Mouse (Mus musculus): ENCODE measurements around the gene Setd5.

The Setd5 gene

GRCm38 (mm10) chr6:113076686-113077516 is at the start of gene Setd5:
Gene Setd5, plus strand, starts transcription at chr6:113077365.
- DNase-seq (ENCODE audit: low spot score in 2 of 2), result peak; percentile 99 to 100

- no peak for DNase-seq (ENCODE audit: low spot score in 2 of 2)
Measured at GRCm38 (mm10) chr6:113027446-113027845, 49.7 kb upstream of the Setd5 start.

GRCm38 (mm10) chr6:113029006-113029405 is 48.2 kb upstream of the Setd5 start:
- no peak for DNase-seq (ENCODE audit: low spot score in 2 of 2)

GRCm38 (mm10) chr6:113030553-113030952 is 46.6 kb upstream of the Setd5 start:
- DNase-seq (ENCODE audit: low spot score in 2 of 2), result no peak

GRCm38 (mm10) chr6:113030970-113031660 is 46.0 kb upstream of the Setd5 start:
- DNase-seq (ENCODE audit: low spot score in 2 of 2), result no peak

- DNase-seq (ENCODE audit: low spot score in 2 of 2), result no peak
Measured at GRCm38 (mm10) chr6:113032121-113032520, 45.0 kb upstream of the Setd5 start.

GRCm38 (mm10) chr6:113033185-113033584 is 44.0 kb upstream of the Setd5 start:
- DNase-seq (ENCODE audit: low spot score in 2 of 2), result no peak

- DNase-seq (ENCODE audit: low spot score in 2 of 2), result no peak
Measured at GRCm38 (mm10) chr6:113034466-113034865, 42.7 kb upstream of the Setd5 start.

GRCm38 (mm10) chr6:113036463-113037175 is 40.5 kb upstream of the Setd5 start:
- no peak for DNase-seq (ENCODE audit: low spot score in 2 of 2)

- DNase-seq (ENCODE audit: low spot score in 2 of 2), result peak; percentile 58 to 77
Measured at GRCm38 (mm10) chr6:113037946-113038734, 39.0 kb upstream of the Setd5 start.

GRCm38 (mm10) chr6:113038735-113039058 is 38.5 kb upstream of the Setd5 start:
- no peak for DNase-seq (ENCODE audit: low spot score in 2 of 2)

GRCm38 (mm10) chr6:113040319-113040718 is 36.8 kb upstream of the Setd5 start:
- DNase-seq (ENCODE audit: low spot score in 2 of 2), result no peak

- no peak for DNase-seq (ENCODE audit: low spot score in 2 of 2)
Measured at GRCm38 (mm10) chr6:113041215-113041990, 35.8 kb upstream of the Setd5 start.

GRCm38 (mm10) chr6:113045575-113045974 is 31.6 kb upstream of the Setd5 start:
- no peak for DNase-seq (ENCODE audit: low spot score in 2 of 2)

- peak; percentile 95 to 97 for DNase-seq (ENCODE audit: low spot score in 2 of 2)
Measured at GRCm38 (mm10) chr6:113046041-113046975, 30.9 kb upstream of the Setd5 start, which contains the start of gene Thumpd3. Gene Thumpd3, plus strand, starts transcription at chr6:113046225.

- peak; percentile 29 to 68 for DNase-seq (ENCODE audit: low spot score in 2 of 2)
Measured at GRCm38 (mm10) chr6:113047016-113047746, 30.0 kb upstream of the Setd5 start.

- no peak for DNase-seq (ENCODE audit: low spot score in 2 of 2)
Measured at GRCm38 (mm10) chr6:113048371-113048770, 28.8 kb upstream of the Setd5 start.

- no peak for DNase-seq (ENCODE audit: low spot score in 2 of 2)
Measured at GRCm38 (mm10) chr6:113049159-113049558, 28.0 kb upstream of the Setd5 start.

- no peak for DNase-seq (ENCODE audit: low spot score in 2 of 2)
Measured at GRCm38 (mm10) chr6:113052972-113053371, 24.2 kb upstream of the Setd5 start.
